Comparison of ENCODE assay signal across 9 mouse cellular contexts in the genomic region with DNA sequence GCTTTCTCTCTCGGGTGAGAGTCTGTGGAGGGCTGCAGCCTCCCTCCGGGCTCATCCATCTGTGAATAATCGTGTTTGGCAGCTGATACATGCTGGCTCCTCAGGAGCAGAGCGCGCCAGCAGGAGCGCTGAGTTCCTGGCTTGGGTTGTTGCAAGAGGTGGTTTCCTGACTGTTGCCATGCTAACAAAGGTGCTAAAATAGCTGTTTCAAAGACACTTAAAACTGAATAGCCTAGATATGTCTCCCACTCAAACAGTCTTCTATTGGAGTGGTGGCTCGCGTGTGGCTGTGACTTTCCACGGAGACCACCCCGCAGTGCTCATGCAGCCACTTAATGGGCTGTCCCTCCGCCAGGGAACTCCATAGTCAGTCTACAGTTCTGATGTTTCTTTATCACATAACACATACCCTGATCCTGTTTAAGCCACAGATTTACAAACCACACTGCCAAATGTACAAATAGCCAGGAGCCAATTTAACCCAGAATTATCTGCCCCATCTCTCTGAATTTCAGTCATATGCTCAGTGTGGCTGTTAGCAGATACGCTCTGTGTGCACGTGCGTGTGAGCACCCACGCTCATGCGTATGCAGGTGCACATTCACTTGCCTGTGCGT.
DNase-seq lines count a peak whose midpoint lies in the region; ATAC-seq lines count a peak whose summit lies in the region.
"Had no signal": no experiment of that assay in that cellular context is flagged by ENCODE, and none has a peak within 500 bp of the region (broad histone marks: within the 10 kb centered on the region; RNA-seq: fewer than 3 reads in every experiment).

No protein-coding gene starts in this region.

- H3K4me3 ChIP-seq in kidney, embryonic 15.5 days (replicated peaks) = no peak overlapping the region
- H3K4me3 ChIP-seq: heart, embryonic 15.5 days had no signal

- H3K9ac ChIP-seq in kidney, embryonic 15.5 days = no peak overlapping the region
- H3K9ac ChIP-seq: heart, embryonic 15.5 days had no signal

- ATAC-seq in frontal cortex, adult (ENCODE audit: low TSS enrichment) = peak; percentile 92
- no peak for ATAC-seq in kidney, embryonic 15.5 days (replicated peaks; ENCODE audit: low FRiP score)

- no peaks in the 10 kb centered on the region for H3K36me3 ChIP-seq in kidney, embryonic 15.5 days
- H3K36me3 ChIP-seq: heart, embryonic 15.5 days had no signal

- no peak for DNase-seq in frontal cortex, postnatal 25 days (ENCODE audit: low spot score in 2 of 2)
- peak; percentile 59 to 73 for DNase-seq in frontal cortex, postnatal 10 days (ENCODE audit: low spot score in 2 of 2)
- DNase-seq in left cerebral cortex, postnatal 10 days (ENCODE audit: extremely low spot score in 1 of 2, low spot score in 2 of 2) = peak; percentile 60 to 81
- peak; percentile 74 for DNase-seq in right cerebral cortex, postnatal 25 days
- DNase-seq in ovary, adult 18-20 months (ENCODE audit: low spot score) = no peak
- DNase-seq in spleen, postnatal 36 days (ENCODE audit: low spot score in 2 of 2) = no peak

- no peak overlapping the region for H3K27ac ChIP-seq in kidney, embryonic 15.5 days
- H3K27ac ChIP-seq: heart, embryonic 15.5 days had no signal

- H3K4me2 ChIP-seq in kidney, embryonic 15.5 days = no peak overlapping the region
- H3K4me2 ChIP-seq: heart, embryonic 15.5 days had no signal

- H3K9me3 ChIP-seq in kidney, embryonic 15.5 days (replicated peaks) = no peaks in the 10 kb centered on the region
- H3K9me3 ChIP-seq: heart, embryonic 15.5 days had no signal

- 83% methylated on average over 17 of the region's 17 CpGs for WGBS in kidney, embryonic 15.5 days

- H3K27me3 ChIP-seq in kidney, embryonic 15.5 days = no peaks in the 10 kb centered on the region
- H3K27me3 ChIP-seq: heart, embryonic 15.5 days had no signal

- intact Hi-C loops in left cerebral cortex, postnatal 10 days (cut with DNase I) = no loop called here

- no peaks in the 10 kb centered on the region for H3K4me1 ChIP-seq in kidney, embryonic 15.5 days
- H3K4me1 ChIP-seq: heart, embryonic 15.5 days had no signal

Comparison
In these comparisons a context has a peak if more than half of its experiments do, and no peak if none do; other contexts are left out.
1. DNase-seq: peak in frontal cortex, postnatal 10 days (2 of 2), left cerebral cortex, postnatal 10 days (2 of 2) and right cerebral cortex, postnatal 25 days (single experiment); none in frontal cortex, postnatal 25 days (0 of 2), ovary, adult 18-20 months (single experiment) and spleen, postnatal 36 days (0 of 2).